Mouse (Mus musculus): Measurements from ENCODE around the gene Rnf220. TPM values are rescaled to one million over a fixed set of nuclear protein-coding genes. Genes with fewer than 3 reads are reported as not detected.
A peak's percentile ranks its signal among the peaks of the same experiment; 100 is the strongest.

The Rnf220 gene
- total and polyA plus RNA-seq, 3 experiments, result 64.4 to 117 (median 86.8) TPM

- Histone ChIP-seq H3K9ac (ENCODE audit: insufficient read depth, low read depth) (no peak overlapping the region), H3K9me3 (replicated peaks; ENCODE audit: low read length) (no peaks in the 10 kb centered on the region), H3K4me1 (ENCODE audit: control insufficient read depth in 1 of 2, insufficient read depth in 2 of 2) (peaks cover 9 to 22% of the 10 kb centered on the region in 2 experiments; a peak in 3 of 4 replicates), H3K79me2 (replicated peaks; ENCODE audit: control insufficient read depth, extremely low read depth, insufficient read depth, poor library complexity, severe bottlenecking) (no peaks in the 10 kb centered on the region), H3K4me3 (replicated peaks in 1 of 3; ENCODE audit: low read depth in 2 of 3, low read length in 2 of 3, poor library complexity in 1 of 3) (no peak overlapping the region), H3K27me3 (replicated peaks) (no peaks in the 10 kb centered on the region), H3K36me3 (replicated peaks in 1 of 2; ENCODE audit: control insufficient read depth in 1 of 2, insufficient read depth in 1 of 2, low read length in 1 of 2) (peaks cover 12 to 19% of the 10 kb centered on the region in 2 experiments), H3K27ac (ENCODE audit: insufficient read depth, low read depth) (no peak overlapping the region), H3K4me2 (ENCODE audit: insufficient read depth, low read depth, poor library complexity, severe bottlenecking) (no peak overlapping the region)
- peak; percentile 81 for DNase-seq (ENCODE audit: extremely low read depth)
- peak; percentile 55 for TF ChIP-seq NELFE (IDR thresholded peaks at IDR 0.05; ENCODE audit: low read depth, low read length)
- TF ChIP-seq ZC3H11A (IDR thresholded peaks at IDR 0.05; ENCODE audit: low read depth, low read length), result no peak
- 0 out of 2 replicates have a peak, but pooled peaks have one; percentile 22 for TF ChIP-seq MEF2A (IDR thresholded peaks at IDR 0.05; ENCODE audit: borderline replicate concordance, low read depth, low read length)
- TF ChIP-seq RCOR1 (conservative IDR thresholded peaks at IDR 0.05; ENCODE audit: low read depth, low read length), result no peak
- no peak for TF ChIP-seq E2F4 (IDR thresholded peaks at IDR 0.05; ENCODE audit: insufficient replicate concordance, low read depth, low read length)
- no peak for TF ChIP-seq GABPA (IDR thresholded peaks at IDR 0.05; ENCODE audit: insufficient replicate concordance, low read depth, low read length)
- peak; percentile 89 for TF ChIP-seq SMC3 (IDR thresholded peaks at IDR 0.05; ENCODE audit: low read depth, low read length)
- no peak for TF ChIP-seq POLR2A (IDR thresholded peaks at IDR 0.05; ENCODE audit: low read depth, low read length)
- TF ChIP-seq RAD21 (IDR thresholded peaks at IDR 0.05; ENCODE audit: low read depth, low read length), result peak; percentile 77
- no peak for TF ChIP-seq UBTF (IDR thresholded peaks at IDR 0.05; ENCODE audit: low read depth, low read length)
- no peak for TF ChIP-seq ETS1 (conservative IDR thresholded peaks at IDR 0.05; ENCODE audit: low read depth, low read length)
- TF ChIP-seq ZNF384 (IDR thresholded peaks at IDR 0.05; ENCODE audit: low read depth, low read length), result no peak
- no peak for TF ChIP-seq MXI1 (IDR thresholded peaks at IDR 0.05; ENCODE audit: low read depth, low read length)
- no peak for TF ChIP-seq POLR2AphosphoS2 (IDR thresholded peaks at IDR 0.05; ENCODE audit: low read depth, low read length)
- no peak for TF ChIP-seq NRF1 (IDR thresholded peaks at IDR 0.05; ENCODE audit: low read depth, low read length)
- no peak for TF ChIP-seq CHD2 (IDR thresholded peaks at IDR 0.05; ENCODE audit: low read length)
- TF ChIP-seq TBP (conservative IDR thresholded peaks at IDR 0.05; ENCODE audit: low read depth, low read length), result no peak
- no peak for TF ChIP-seq MAFK (IDR thresholded peaks at IDR 0.05; ENCODE audit: insufficient replicate concordance, low read length)
- no peak for TF ChIP-seq KAT2A (IDR thresholded peaks at IDR 0.05; ENCODE audit: insufficient replicate concordance, low read length)
- TF ChIP-seq JUN (IDR thresholded peaks at IDR 0.05; ENCODE audit: insufficient read depth, low read depth, low read length), result no peak
- peak; percentile 92 to 97 for TF ChIP-seq CTCF (conservative IDR thresholded peaks at IDR 0.05 in 1 of 2, IDR thresholded peaks at IDR 0.05 in 1 of 2; ENCODE audit: low read depth in 2 of 2, low read length in 2 of 2)
- TF ChIP-seq IRF4 (IDR thresholded peaks at IDR 0.05; ENCODE audit: low read depth, low read length), result 0 out of 2 replicates have a peak, but pooled peaks have one; percentile 10
- no peak for TF ChIP-seq USF1 (IDR thresholded peaks at IDR 0.05; ENCODE audit: low read depth, low read length)
- no peak for TF ChIP-seq BHLHE40 (IDR thresholded peaks at IDR 0.05; ENCODE audit: low read depth, low read length)
- 0 out of 2 replicates have a peak, but pooled peaks have one; percentile 14 for TF ChIP-seq JUND (conservative IDR thresholded peaks at IDR 0.05; ENCODE audit: low read depth, low read length)
- TF ChIP-seq CHD1 (IDR thresholded peaks at IDR 0.05; ENCODE audit: low read depth, low read length), result no peak
- no peak for TF ChIP-seq PAX5 (IDR thresholded peaks at IDR 0.05; ENCODE audit: low read length)
- no peak for TF ChIP-seq ELF1 (IDR thresholded peaks at IDR 0.05; ENCODE audit: low read depth, low read length)
- no peak for TF ChIP-seq ZMIZ1 (IDR thresholded peaks at IDR 0.05; ENCODE audit: low read depth, low read length)
- TF ChIP-seq MAZ (IDR thresholded peaks at IDR 0.05; ENCODE audit: low read depth, low read length), result no peak
- TF ChIP-seq ZKSCAN1 (IDR thresholded peaks at IDR 0.05; ENCODE audit: borderline replicate concordance, low read depth, low read length), result no peak
- TF ChIP-seq TCF12 (IDR thresholded peaks at IDR 0.05; ENCODE audit: low read depth, low read length), result no peak
- no peak for TF ChIP-seq HCFC1 (IDR thresholded peaks at IDR 0.05; ENCODE audit: low read depth, low read length)
- TF ChIP-seq MYC (IDR thresholded peaks at IDR 0.05; ENCODE audit: low read depth, low read length), result 0 out of 2 replicates have a peak, but pooled peaks have one; percentile 22
- dilution Hi-C loops (cut with MboI; ENCODE audit: extremely low pct_ligation_motif_present, extremely low pct_unique_long_range_greater_than_20kb, low sequenced_read_pairs), result no loop called here
- in situ Hi-C loops (cut with MboI; ENCODE audit: low pct_ligation_motif_present, low pct_unique_long_range_greater_than_20kb, low sequenced_read_pairs), result no loop called here
Observed at GRCm38 (mm10) chr4:117267284-117267683, 229.6 kb downstream of the Rnf220 start.

Measured in CH12.LX (cell line).